Mouse (Mus musculus): Measurements from ENCODE around the gene Clpp. TPM values are rescaled to one million over a fixed set of nuclear protein-coding genes. Genes with fewer than 3 reads are reported as not detected.

Gene Clpp
- polyA plus RNA-seq, 1 experiment from 2014 or later: 178 TPM

DNA sequence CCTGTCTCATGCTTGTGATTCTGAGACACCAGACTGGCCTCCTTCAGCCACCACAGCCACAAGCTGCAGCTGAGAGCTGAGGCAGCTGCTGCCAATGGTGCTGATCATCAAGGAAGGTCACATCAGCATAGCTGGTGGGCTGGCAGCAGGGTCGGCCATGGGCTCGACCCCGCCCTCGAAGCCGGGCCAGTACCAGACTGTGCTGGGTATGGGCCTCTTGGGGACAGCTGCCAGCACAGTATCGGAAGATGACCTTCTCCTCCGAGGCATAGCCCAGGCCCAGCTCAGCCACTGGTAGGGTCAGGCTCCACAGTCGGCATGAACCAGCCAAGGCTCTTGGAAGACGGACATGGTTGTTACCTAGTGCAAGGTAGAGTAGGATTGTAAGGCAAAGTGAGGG is 9.3 kb downstream of the Clpp start:
- no peak overlapping the region for H3K27ac ChIP-seq (ENCODE audit: low read length)
- no peak overlapping the region for H3K9ac ChIP-seq (replicated peaks; ENCODE audit: low read length)
- no peak overlapping the region for H3K4me2 ChIP-seq (replicated peaks; ENCODE audit: low read depth, low read length)
- H3K4me3 ChIP-seq (ENCODE audit: low read length): no peak overlapping the region
- no peak for ATAC-seq (ENCODE audit: low FRiP score, low TSS enrichment)
- peaks cover 47% of the 10 kb centered on the region for H3K36me3 ChIP-seq (ENCODE audit: insufficient read depth, low read length)
- WGBS: 94% methylated on average over 9 of the region's 9 CpGs
- H3K9me3 ChIP-seq (ENCODE audit: low read length): no peaks in the 10 kb centered on the region
- no peaks in the 10 kb centered on the region for H3K27me3 ChIP-seq (ENCODE audit: insufficient read depth, low read length)
- H3K4me1 ChIP-seq (ENCODE audit: insufficient read depth, low read length): peaks cover 11% of the 10 kb centered on the region

- H3K4me2 ChIP-seq (replicated peaks; ENCODE audit: low read depth, low read length): no peak within 1 kb of the TSS
- ATAC-seq (ENCODE audit: low FRiP score, low TSS enrichment): no peak
- H3K4me3 ChIP-seq (ENCODE audit: low read length): no peak within 1 kb of the TSS
Observed at GRCm38 (mm10) chr17:56999968-57000609, 10.0 kb downstream of the Clpp start, which contains the start of gene Pspn. Gene Pspn (minus strand): TSS chr17:57000018.

DNA sequence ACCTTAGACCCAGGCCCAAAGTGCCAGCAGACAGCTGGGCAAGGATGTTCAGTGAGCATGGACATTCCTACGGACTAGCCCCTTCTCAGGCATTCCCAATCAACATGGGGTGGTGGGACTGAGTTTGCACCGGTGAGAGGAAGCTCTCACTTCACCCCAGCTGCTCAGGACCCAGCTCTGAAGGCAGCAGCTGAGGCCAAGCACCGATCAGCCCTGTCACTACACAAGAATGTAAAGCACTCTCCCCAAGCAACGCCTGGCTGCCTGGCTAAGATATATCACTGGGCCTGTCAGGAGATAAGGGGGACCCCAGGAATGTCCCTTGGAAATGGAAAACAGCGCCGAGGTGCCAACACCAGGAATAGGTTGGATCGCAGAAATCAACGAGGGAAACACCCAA is 11.1 kb downstream of the Clpp start:
- Histone ChIP-seq H3K36me3 (ENCODE audit: insufficient read depth, low read length) (peaks cover 49% of the 10 kb centered on the region), H3K9ac (replicated peaks; ENCODE audit: low read length) (no peak overlapping the region), H3K4me2 (replicated peaks; ENCODE audit: low read depth, low read length) (no peak overlapping the region), H3K27ac (ENCODE audit: low read length) (no peak overlapping the region), H3K9me3 (ENCODE audit: low read length) (no peaks in the 10 kb centered on the region), H3K4me1 (ENCODE audit: insufficient read depth, low read length) (peaks cover 11% of the 10 kb centered on the region), H3K27me3 (ENCODE audit: insufficient read depth, low read length) (no peaks in the 10 kb centered on the region), H3K4me3 (ENCODE audit: low read length) (no peak overlapping the region)
- no peak for ATAC-seq (ENCODE audit: low FRiP score, low TSS enrichment)
- 63% methylated on average over 8 of the region's 8 CpGs for WGBS

More at GRCm38 (mm10) chr17:56999968-57000609, 10.0 kb downstream of the Clpp start, which contains the start of gene Pspn:
- Histone ChIP-seq H3K36me3 (ENCODE audit: insufficient read depth, low read length) (peaks cover 46% of the 10 kb centered on the region), H3K27ac (ENCODE audit: low read length) (no peak within 1 kb of the TSS), H3K9ac (replicated peaks; ENCODE audit: low read length) (no peak within 1 kb of the TSS), H3K9me3 (ENCODE audit: low read length) (no peaks in the 10 kb centered on the region), H3K27me3 (ENCODE audit: insufficient read depth, low read length) (no peaks in the 10 kb centered on the region), H3K4me1 (ENCODE audit: insufficient read depth, low read length) (peaks cover 11% of the 10 kb centered on the region)
- 83% methylated on average over 9 of the region's 9 CpGs for WGBS

- H3K27ac ChIP-seq (ENCODE audit: low read length): no peak overlapping the region
- no peaks in the 10 kb centered on the region for H3K4me1 ChIP-seq (ENCODE audit: insufficient read depth, low read length)
- no peak overlapping the region for H3K4me2 ChIP-seq (replicated peaks; ENCODE audit: low read depth, low read length)
- H3K36me3 ChIP-seq (ENCODE audit: insufficient read depth, low read length): peaks cover 67% of the 10 kb centered on the region
- ATAC-seq (ENCODE audit: low FRiP score, low TSS enrichment): no peak
- H3K9ac ChIP-seq (replicated peaks; ENCODE audit: low read length): no peak overlapping the region
- no peaks in the 10 kb centered on the region for H3K9me3 ChIP-seq (ENCODE audit: low read length)
- 98% methylated on average over 7 of the region's 7 CpGs for WGBS
- H3K4me3 ChIP-seq (ENCODE audit: low read length): no peak overlapping the region
- no peaks in the 10 kb centered on the region for H3K27me3 ChIP-seq (ENCODE audit: insufficient read depth, low read length)
Observed at GRCm38 (mm10) chr17:57003994-57004393, 13.9 kb downstream of the Clpp start.

DNA sequence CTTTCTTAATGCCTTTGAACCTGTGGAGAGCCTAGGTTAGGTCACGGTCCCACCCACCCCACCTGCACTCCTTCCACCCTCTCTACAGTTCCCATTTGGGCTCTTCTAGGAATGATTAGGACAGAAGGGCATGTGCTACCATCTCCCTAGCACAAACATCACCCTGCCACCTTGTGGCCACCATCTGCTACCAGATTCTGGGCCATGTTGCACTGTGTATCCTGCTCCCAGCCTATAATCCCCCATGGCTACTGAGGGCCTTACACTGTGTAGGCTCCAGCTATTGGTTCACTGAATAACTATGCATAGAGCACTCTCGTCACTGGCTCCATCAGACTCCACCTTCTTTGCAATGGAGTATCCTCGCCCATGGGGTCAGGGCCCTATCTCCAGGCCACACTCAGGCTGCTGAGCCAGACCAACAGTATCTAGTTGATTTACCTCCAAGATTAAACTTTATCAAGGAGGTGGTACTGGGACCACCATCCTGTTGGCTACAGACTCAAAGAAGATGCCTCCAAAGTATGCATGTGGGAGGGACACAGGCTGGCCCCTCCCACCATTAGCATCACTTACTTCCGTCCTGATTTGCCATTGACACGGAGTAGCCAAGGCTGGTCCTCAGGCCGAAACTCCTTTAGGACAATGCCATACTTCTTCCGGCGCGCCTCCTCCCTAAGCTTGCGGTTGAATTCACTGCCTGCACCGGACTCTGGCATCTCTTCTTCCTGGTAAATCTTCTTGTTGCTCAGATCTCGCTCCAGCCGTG is 17.2 kb downstream of the Clpp start:
- no peak overlapping the region for H3K9ac ChIP-seq (replicated peaks; ENCODE audit: low read length)
- no peak overlapping the region for H3K27ac ChIP-seq (ENCODE audit: low read length)
- H3K9me3 ChIP-seq (ENCODE audit: low read length): no peaks in the 10 kb centered on the region
- H3K36me3 ChIP-seq (ENCODE audit: insufficient read depth, low read length): peaks cover 60% of the 10 kb centered on the region
- H3K4me2 ChIP-seq (replicated peaks; ENCODE audit: low read depth, low read length): no peak overlapping the region
- H3K4me3 ChIP-seq (ENCODE audit: low read length): no peak overlapping the region
- no peaks in the 10 kb centered on the region for H3K27me3 ChIP-seq (ENCODE audit: insufficient read depth, low read length)
- H3K4me1 ChIP-seq (ENCODE audit: insufficient read depth, low read length): peaks cover 15% of the 10 kb centered on the region
- WGBS: 92% methylated on average over 13 of the region's 13 CpGs
- ATAC-seq (ENCODE audit: low FRiP score, low TSS enrichment): no peak

GRCm38 (mm10) chr17:57010911-57011235 is 20.8 kb downstream of the Clpp start:
- under 1% methylated on average over 19 of the region's 19 CpGs for WGBS
- Histone ChIP-seq H3K4me3 (ENCODE audit: low read length) (peak overlapping the region; percentile 60), H3K27ac (ENCODE audit: low read length) (peak overlapping the region; percentile 24), H3K9ac (replicated peaks; ENCODE audit: low read length) (peak overlapping the region; percentile 87), H3K9me3 (ENCODE audit: low read length) (no peaks in the 10 kb centered on the region), H3K27me3 (ENCODE audit: insufficient read depth, low read length) (no peaks in the 10 kb centered on the region), H3K4me1 (ENCODE audit: insufficient read depth, low read length) (peaks cover 19% of the 10 kb centered on the region), H3K4me2 (replicated peaks; ENCODE audit: low read depth, low read length) (peak overlapping the region; percentile 84), H3K36me3 (ENCODE audit: insufficient read depth, low read length) (peaks cover 28% of the 10 kb centered on the region)
- peak; percentile 55 for ATAC-seq (ENCODE audit: low FRiP score, low TSS enrichment)

GRCm38 (mm10) chr17:57011236-57012141 is 21.4 kb downstream of the Clpp start, which contains the start of the genes Gtf2f1 and Gm17949:
Gene Gtf2f1 (minus strand): TSS chr17:57011288.
Gene Gm17949 (plus strand): TSS chr17:57011469.
- peak within 1 kb of the TSS; percentile 87 for H3K9ac ChIP-seq (replicated peaks; ENCODE audit: low read length)
- under 1% methylated on average over 51 of the region's 51 CpGs for WGBS
- peaks cover 22% of the 10 kb centered on the region for H3K36me3 ChIP-seq (ENCODE audit: insufficient read depth, low read length)
- peak; percentile 92 for ATAC-seq (ENCODE audit: low FRiP score, low TSS enrichment)
- peaks cover 19% of the 10 kb centered on the region for H3K4me1 ChIP-seq (ENCODE audit: insufficient read depth, low read length)
- peak within 1 kb of the TSS; percentile 60 for H3K4me3 ChIP-seq (ENCODE audit: low read length)
- peak within 1 kb of the TSS; percentile 84 for H3K4me2 ChIP-seq (replicated peaks; ENCODE audit: low read depth, low read length)
- H3K27me3 ChIP-seq (ENCODE audit: insufficient read depth, low read length): no peaks in the 10 kb centered on the region
- peak within 1 kb of the TSS; percentile 89 for H3K27ac ChIP-seq (ENCODE audit: low read length)
- H3K9me3 ChIP-seq (ENCODE audit: low read length): no peaks in the 10 kb centered on the region

DNA sequence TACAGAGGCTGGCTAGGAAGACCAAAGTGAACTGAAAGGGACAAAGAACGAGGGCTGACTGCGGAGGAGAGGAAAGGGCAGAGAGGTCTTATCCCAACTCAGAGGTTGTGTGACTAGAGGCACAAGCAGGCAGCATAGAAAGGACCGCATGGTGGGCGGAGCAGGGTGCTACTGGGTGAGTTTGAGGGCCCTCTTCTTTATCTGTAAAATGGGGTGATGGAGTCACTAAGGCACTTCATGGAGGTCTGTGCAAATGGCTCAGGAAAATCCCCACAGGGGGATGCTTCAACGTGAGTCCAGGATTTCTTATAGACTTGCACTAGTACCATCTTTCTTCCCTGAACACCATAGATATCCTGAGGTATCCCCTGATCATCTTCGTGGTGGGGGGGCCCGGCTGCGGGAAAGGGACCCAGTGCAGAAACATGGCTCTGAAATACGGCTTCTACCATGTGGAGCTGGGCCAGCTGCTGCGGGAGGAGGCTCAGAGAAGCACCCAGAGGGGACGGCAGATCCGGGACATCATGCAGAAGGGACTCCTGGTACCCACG is 22.2 kb downstream of the Clpp start:
- Histone ChIP-seq H3K4me2 (replicated peaks; ENCODE audit: low read depth, low read length) (peak overlapping the region; percentile 81), H3K9ac (replicated peaks; ENCODE audit: low read length) (peak overlapping the region; percentile 87), H3K4me3 (ENCODE audit: low read length) (peak overlapping the region; percentile 60), H3K9me3 (ENCODE audit: low read length) (no peaks in the 10 kb centered on the region), H3K36me3 (ENCODE audit: insufficient read depth, low read length) (peaks cover 15% of the 10 kb centered on the region), H3K27me3 (ENCODE audit: insufficient read depth, low read length) (no peaks in the 10 kb centered on the region), H3K27ac (ENCODE audit: low read length) (peak overlapping the region; percentile 89), H3K4me1 (ENCODE audit: insufficient read depth, low read length) (peaks cover 19% of the 10 kb centered on the region)
- ATAC-seq (ENCODE audit: low FRiP score, low TSS enrichment): peak; percentile 9
- WGBS: 69% methylated on average over 13 of the region's 13 CpGs

GRCm38 (mm10) chr17:57019693-57020092 is 29.6 kb downstream of the Clpp start:
- 94% methylated on average over 2 of the region's 2 CpGs for WGBS
- H3K4me2 ChIP-seq (replicated peaks; ENCODE audit: low read depth, low read length): no peak overlapping the region
- H3K9me3 ChIP-seq (ENCODE audit: low read length): no peaks in the 10 kb centered on the region
- no peak overlapping the region for H3K4me3 ChIP-seq (ENCODE audit: low read length)
- peaks cover 50% of the 10 kb centered on the region for H3K36me3 ChIP-seq (ENCODE audit: insufficient read depth, low read length)
- no peak for ATAC-seq (ENCODE audit: low FRiP score, low TSS enrichment)
- H3K27ac ChIP-seq (ENCODE audit: low read length): no peak overlapping the region
- no peaks in the 10 kb centered on the region for H3K27me3 ChIP-seq (ENCODE audit: insufficient read depth, low read length)
- no peak overlapping the region for H3K9ac ChIP-seq (replicated peaks; ENCODE audit: low read length)
- H3K4me1 ChIP-seq (ENCODE audit: insufficient read depth, low read length): no peaks in the 10 kb centered on the region
